Mouse (Mus musculus): Measurements from ENCODE around the gene Ptprt. TPM values are rescaled to one million over a fixed set of nuclear protein-coding genes. Genes with fewer than 3 reads are reported as not detected.

Ptprt gene
- polyA plus RNA-seq, 1 experiment: 0.05 TPM

DNA sequence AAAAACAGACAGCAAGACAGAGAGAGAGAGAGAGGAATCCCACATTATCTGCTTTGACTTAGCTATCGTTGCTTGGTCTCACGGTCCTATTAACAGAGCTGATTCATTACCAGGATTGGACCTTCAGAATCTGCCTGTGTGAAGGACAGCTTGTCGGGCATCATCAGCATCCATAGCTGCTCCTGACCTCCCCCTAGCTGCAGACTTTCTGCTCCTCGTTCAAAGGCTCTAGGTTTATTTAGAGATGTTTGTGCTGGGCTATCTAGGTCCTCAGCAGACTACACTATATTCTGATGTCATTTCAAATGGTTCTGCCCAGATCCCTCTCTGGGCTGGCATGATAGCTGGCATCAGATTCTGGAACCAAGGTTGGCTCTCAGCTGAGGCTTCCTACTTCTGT is 47.5 kb downstream of the Ptprt start:
- no peaks in the 10 kb centered on the region for H3K36me3 ChIP-seq (ENCODE audit: control insufficient read depth, insufficient read depth, low read length)
- 65% methylated on average over 4 of the region's 4 CpGs for WGBS
- no peaks in the 10 kb centered on the region for H3K4me1 ChIP-seq (ENCODE audit: control insufficient read depth, insufficient read depth, low read length)
- DNase-seq: no peak
- no peak overlapping the region for H3K27ac ChIP-seq (ENCODE audit: insufficient read depth, low read depth, low read length)
- no peak overlapping the region for H3K4me3 ChIP-seq (ENCODE audit: insufficient read depth, low read depth, low read length)
- H3K27me3 ChIP-seq (replicated peaks; ENCODE audit: control insufficient read depth, insufficient read depth, low read length): no peaks in the 10 kb centered on the region
- TF ChIP-seq POLR2A (IDR thresholded peaks at IDR 0.05; ENCODE audit: low read depth, low read length) (no peak), CTCF (conservative IDR thresholded peaks at IDR 0.05; ENCODE audit: insufficient read depth, insufficient read length, low read depth, low read length) (no peak)

DNA sequence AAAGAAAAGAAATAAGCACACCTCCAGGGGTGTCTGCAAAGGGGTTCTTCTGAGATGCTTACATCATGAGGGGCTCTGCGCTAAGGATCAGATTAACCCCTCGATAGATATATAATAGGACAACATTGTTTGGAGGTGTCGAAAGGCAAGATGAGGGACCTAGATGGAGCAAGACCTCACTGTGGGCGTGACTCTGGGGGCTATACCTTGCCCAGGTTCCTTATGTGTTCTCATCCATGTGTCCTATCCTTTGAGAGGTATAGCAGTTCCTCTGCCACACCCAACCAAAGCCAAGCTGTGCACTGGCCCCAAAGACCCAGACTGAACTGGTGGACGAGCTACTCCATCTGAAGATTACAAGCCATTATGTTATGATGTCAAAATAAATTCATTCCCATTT is 58.2 kb downstream of the Ptprt start:
- Histone ChIP-seq H3K36me3 (ENCODE audit: control insufficient read depth, insufficient read depth, low read length) (no peaks in the 10 kb centered on the region), H3K4me1 (ENCODE audit: control insufficient read depth, insufficient read depth, low read length) (no peaks in the 10 kb centered on the region), H3K27me3 (replicated peaks; ENCODE audit: control insufficient read depth, insufficient read depth, low read length) (no peaks in the 10 kb centered on the region), H3K27ac (ENCODE audit: insufficient read depth, low read depth, low read length) (no peak overlapping the region), H3K4me3 (ENCODE audit: insufficient read depth, low read depth, low read length) (no peak overlapping the region)
- WGBS: 92% methylated on average over 5 of the region's 5 CpGs
- no peak for DNase-seq
- TF ChIP-seq CTCF (conservative IDR thresholded peaks at IDR 0.05; ENCODE audit: insufficient read depth, insufficient read length, low read depth, low read length) (no peak), POLR2A (IDR thresholded peaks at IDR 0.05; ENCODE audit: low read depth, low read length) (no peak)

DNA sequence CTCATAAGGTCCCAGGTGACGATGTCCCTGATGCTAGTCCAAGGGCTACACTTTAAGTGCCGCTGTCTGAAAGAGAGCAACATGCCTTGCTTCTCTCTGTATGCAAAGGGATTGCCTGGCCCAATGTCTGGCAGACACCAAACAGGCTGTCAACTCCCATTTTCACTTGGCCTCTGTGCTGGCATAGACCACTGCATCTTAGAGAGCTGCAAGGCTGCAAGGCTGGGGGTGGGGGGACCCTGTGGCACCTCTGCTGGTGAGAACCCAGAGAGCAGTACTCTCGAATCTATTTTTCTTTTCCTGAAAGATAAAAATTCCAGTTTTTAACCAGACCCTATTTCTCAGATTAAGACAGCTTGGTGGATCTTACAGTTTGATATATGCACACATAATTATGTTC is 69.6 kb downstream of the Ptprt start:
- no peak for TF ChIP-seq CTCF (conservative IDR thresholded peaks at IDR 0.05; ENCODE audit: insufficient read depth, insufficient read length, low read depth, low read length)
- no peak for TF ChIP-seq POLR2A (IDR thresholded peaks at IDR 0.05; ENCODE audit: low read depth, low read length)
- Histone ChIP-seq H3K4me1 (ENCODE audit: control insufficient read depth, insufficient read depth, low read length) (no peaks in the 10 kb centered on the region), H3K36me3 (ENCODE audit: control insufficient read depth, insufficient read depth, low read length) (no peaks in the 10 kb centered on the region), H3K27me3 (replicated peaks; ENCODE audit: control insufficient read depth, insufficient read depth, low read length) (no peaks in the 10 kb centered on the region), H3K27ac (ENCODE audit: insufficient read depth, low read depth, low read length) (no peak overlapping the region), H3K4me3 (ENCODE audit: insufficient read depth, low read depth, low read length) (no peak overlapping the region)
- DNase-seq: no peak
- 78% methylated on average over 3 of the region's 3 CpGs for WGBS

DNA sequence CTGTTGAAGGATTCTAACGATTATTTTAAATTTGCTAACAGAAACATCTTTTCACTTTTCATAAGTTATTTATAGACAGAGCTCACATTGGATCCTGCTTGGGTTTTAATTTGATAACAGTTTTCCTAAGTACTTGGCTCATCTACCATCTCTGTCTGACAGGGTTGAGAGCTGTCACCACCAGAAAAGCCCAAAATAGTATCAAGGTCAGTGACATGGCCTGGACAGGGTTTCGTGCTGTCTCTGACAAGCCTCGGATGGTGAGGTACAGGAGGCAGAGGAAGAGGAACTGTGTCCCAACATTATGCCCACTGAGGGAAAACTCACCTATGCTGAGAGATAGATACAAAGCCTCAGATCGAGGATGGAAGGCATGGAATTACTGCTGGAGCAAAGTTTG is 79.3 kb downstream of the Ptprt start:
- WGBS: 63% methylated on average over 4 of the region's 4 CpGs
- no peaks in the 10 kb centered on the region for H3K4me1 ChIP-seq (ENCODE audit: control insufficient read depth, insufficient read depth, low read length)
- TF ChIP-seq POLR2A (IDR thresholded peaks at IDR 0.05; ENCODE audit: low read depth, low read length) (no peak), CTCF (conservative IDR thresholded peaks at IDR 0.05; ENCODE audit: insufficient read depth, insufficient read length, low read depth, low read length) (no peak)
- no peak overlapping the region for H3K4me3 ChIP-seq (ENCODE audit: insufficient read depth, low read depth, low read length)
- no peaks in the 10 kb centered on the region for H3K36me3 ChIP-seq (ENCODE audit: control insufficient read depth, insufficient read depth, low read length)
- H3K27me3 ChIP-seq (replicated peaks; ENCODE audit: control insufficient read depth, insufficient read depth, low read length): no peaks in the 10 kb centered on the region; the same call in 1 of the 2 replicates
- DNase-seq: no peak
- no peak overlapping the region for H3K27ac ChIP-seq (ENCODE audit: insufficient read depth, low read depth, low read length)

DNA sequence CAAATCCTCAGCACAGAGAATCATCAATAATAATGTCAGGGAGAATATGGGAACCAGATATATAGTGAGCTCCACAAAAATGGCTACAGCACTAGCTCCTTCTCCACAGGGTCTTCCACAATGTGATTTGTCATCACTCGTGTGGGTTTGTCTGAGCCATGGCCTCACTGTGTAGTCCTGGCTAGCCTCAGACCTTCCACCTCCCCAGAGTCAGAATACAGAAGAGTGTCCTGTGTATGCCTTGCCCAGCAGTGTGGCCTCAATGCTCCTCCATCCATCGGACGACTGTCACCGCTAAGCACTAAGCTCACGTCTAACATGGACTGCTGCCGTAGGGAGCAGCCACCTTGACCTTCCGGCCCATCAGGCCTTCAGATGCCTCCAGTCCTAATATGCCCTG is 83.1 kb downstream of the Ptprt start:
- Histone ChIP-seq H3K27me3 (replicated peaks; ENCODE audit: control insufficient read depth, insufficient read depth, low read length) (no peaks in the 10 kb centered on the region; the same call in 1 of the 2 replicates), H3K36me3 (ENCODE audit: control insufficient read depth, insufficient read depth, low read length) (no peaks in the 10 kb centered on the region), H3K4me1 (ENCODE audit: control insufficient read depth, insufficient read depth, low read length) (no peaks in the 10 kb centered on the region), H3K4me3 (ENCODE audit: insufficient read depth, low read depth, low read length) (no peak overlapping the region), H3K27ac (ENCODE audit: insufficient read depth, low read depth, low read length) (no peak overlapping the region)
- no peak for DNase-seq
- TF ChIP-seq POLR2A (IDR thresholded peaks at IDR 0.05; ENCODE audit: low read depth, low read length) (no peak), CTCF (conservative IDR thresholded peaks at IDR 0.05; ENCODE audit: insufficient read depth, insufficient read length, low read depth, low read length) (no peak)
- 87% methylated on average over 7 of the region's 7 CpGs for WGBS

DNA sequence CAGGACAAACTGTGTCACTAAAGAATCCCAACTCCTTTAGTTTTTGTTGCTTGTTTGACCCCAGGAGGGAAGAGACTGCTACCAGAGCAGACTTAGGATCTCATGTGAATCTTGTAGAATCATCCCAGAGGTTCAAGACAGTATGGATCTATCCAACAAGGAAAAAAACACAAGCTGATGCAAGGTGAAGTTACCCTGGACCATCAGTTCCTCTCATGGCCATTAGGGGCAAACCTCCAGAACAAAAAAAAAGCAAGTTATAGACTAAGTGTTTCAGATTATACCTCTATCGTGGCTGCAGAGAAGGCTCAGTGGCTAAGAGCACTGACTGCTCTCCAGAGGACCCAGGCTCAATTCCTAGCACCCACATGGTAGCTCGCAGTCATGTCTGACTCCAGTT is 88.1 kb downstream of the Ptprt start:
- 61% methylated on average over 2 of the region's 2 CpGs for WGBS
- DNase-seq: no peak
- Histone ChIP-seq H3K27ac (ENCODE audit: insufficient read depth, low read depth, low read length) (no peak overlapping the region), H3K27me3 (replicated peaks; ENCODE audit: control insufficient read depth, insufficient read depth, low read length) (no peaks in the 10 kb centered on the region), H3K36me3 (ENCODE audit: control insufficient read depth, insufficient read depth, low read length) (no peaks in the 10 kb centered on the region), H3K4me3 (ENCODE audit: insufficient read depth, low read depth, low read length) (no peak overlapping the region), H3K4me1 (ENCODE audit: control insufficient read depth, insufficient read depth, low read length) (no peaks in the 10 kb centered on the region)
- TF ChIP-seq CTCF (conservative IDR thresholded peaks at IDR 0.05; ENCODE audit: insufficient read depth, insufficient read length, low read depth, low read length) (no peak), POLR2A (IDR thresholded peaks at IDR 0.05; ENCODE audit: low read depth, low read length) (no peak)

DNA sequence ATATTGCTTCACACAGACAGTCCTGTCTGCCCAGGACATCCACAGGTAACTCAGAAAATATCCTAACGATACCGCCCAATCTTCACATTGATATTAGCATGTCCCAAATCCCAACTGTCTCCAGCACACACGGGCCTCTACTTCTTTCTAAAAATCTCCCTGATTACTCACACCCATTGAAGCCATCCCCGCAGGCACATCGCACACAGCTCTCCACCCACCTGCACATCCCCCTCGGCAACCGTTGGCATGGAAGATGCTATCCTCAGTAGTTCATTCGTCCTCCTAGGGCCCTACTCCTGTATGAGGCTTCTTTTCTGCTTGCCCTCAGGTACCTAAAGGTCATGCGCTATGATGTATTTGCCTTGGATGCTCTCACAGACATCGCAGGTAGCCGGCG is 89.9 kb downstream of the Ptprt start:
- Histone ChIP-seq H3K27ac (ENCODE audit: insufficient read depth, low read depth, low read length) (no peak overlapping the region), H3K4me1 (ENCODE audit: control insufficient read depth, insufficient read depth, low read length) (no peaks in the 10 kb centered on the region), H3K36me3 (ENCODE audit: control insufficient read depth, insufficient read depth, low read length) (no peaks in the 10 kb centered on the region), H3K4me3 (ENCODE audit: insufficient read depth, low read depth, low read length) (no peak overlapping the region), H3K27me3 (replicated peaks; ENCODE audit: control insufficient read depth, insufficient read depth, low read length) (no peaks in the 10 kb centered on the region)
- no peak for TF ChIP-seq CTCF (conservative IDR thresholded peaks at IDR 0.05; ENCODE audit: insufficient read depth, insufficient read length, low read depth, low read length)
- no peak for TF ChIP-seq POLR2A (IDR thresholded peaks at IDR 0.05; ENCODE audit: low read depth, low read length)
- 89% methylated on average over 12 of the region's 12 CpGs for WGBS
- no peak for DNase-seq

All from kidney, adult 2 months (tissue).